Mouse (Mus musculus) thymus, postnatal 36 days (tissue): Measurements from ENCODE around the gene Shc4.

Experiments
- DNase-seq, 2 experiments: peaks; one replicate each; pipeline ENCODE4 v3.0.0; 2022; ENCODE audit warnings: mixed read lengths in 2 of 2

The Shc4 gene

DNA sequence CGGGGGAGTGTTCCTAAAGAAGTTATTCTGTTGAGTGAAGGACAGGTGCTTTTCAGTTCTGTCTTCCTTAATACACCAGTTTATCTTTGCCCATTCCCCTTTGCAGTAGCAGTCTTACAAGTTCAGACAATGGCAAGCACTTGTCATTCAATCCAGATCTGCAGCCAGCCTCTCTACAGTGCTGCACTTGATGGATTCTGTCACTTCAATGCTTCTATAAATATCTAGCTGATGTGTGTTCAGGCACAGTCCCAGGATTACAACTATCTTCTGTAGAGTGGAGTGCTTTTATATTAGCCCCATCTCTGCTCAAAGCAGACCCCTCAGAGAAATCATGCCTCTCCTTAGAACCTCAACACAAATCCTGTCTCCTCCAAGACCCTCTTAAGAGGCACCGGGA is 93.9 kb downstream of the Shc4 start:
- DNase-seq = no peak

DNA sequence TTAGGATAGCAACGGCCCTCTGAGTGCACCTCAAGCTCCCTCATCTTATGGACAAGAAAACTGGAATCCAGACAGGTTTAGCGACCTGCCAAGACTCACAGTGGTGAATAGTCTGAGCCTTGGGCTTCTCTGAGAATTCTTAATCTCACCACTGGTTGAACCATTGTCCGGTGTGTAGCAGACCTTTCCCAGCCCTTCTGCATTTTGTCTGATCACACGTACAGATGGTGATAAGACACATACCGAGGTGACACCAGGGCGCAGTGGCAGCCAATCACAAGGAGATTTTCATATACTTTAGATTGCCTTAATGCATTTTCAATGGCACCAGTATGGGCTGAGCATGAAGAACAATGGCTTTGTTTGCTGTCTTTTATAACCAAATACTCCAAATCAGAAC is 95.5 kb downstream of the Shc4 start:
- DNase-seq = no peak

DNA sequence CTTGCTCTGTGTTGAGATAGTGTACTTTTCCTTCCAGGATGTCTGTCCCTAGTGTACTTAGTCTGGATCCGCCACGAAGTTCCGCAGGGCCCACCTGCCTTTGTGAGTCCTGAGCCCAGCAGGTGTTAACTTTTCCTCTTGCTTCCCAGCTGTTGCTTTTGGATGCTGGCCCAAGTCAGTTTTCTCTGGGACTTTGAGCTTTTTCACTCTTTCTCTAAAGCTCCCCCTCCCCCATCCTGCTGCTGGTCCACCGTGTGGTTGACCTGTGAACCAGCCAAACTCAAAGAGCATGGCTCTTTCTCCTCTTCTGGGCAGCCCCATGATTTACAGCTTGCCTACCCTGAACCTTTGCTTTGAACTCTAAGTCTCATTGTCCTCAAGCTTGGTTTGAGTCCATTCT is 97.4 kb downstream of the Shc4 start:
- no peak for DNase-seq

DNA sequence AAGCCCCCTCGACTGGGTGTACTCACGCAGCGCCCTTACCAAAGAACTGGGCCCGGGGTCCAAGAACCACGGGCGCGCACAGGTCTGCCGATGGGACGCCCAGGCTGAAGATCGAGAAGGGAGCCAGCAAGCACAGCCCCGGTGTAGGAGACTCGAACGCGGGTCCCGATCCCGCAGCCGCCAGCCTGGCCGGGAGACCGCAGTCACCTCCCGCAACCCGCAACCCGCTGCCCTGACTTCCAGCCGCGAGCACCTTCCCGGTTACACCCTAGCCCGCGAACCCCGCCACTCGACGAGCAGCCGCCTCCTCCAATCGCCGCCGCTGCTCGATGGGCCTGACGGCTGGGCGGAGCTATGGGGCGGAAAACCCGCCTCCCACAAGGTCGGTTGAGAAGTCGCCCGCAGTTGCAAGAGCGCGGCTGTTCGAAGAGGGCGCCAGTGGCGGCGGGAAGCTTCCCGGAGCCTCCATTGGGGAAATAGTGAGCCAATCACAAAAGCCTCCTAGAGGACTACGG is 99.1 kb downstream of the Shc4 start, which contains the start of gene Cep152:
Gene Cep152 (minus strand): TSS at position 277 of the 515 bp plus-strand sequence.
- peak; percentile 96 to 98 for DNase-seq

DNA sequence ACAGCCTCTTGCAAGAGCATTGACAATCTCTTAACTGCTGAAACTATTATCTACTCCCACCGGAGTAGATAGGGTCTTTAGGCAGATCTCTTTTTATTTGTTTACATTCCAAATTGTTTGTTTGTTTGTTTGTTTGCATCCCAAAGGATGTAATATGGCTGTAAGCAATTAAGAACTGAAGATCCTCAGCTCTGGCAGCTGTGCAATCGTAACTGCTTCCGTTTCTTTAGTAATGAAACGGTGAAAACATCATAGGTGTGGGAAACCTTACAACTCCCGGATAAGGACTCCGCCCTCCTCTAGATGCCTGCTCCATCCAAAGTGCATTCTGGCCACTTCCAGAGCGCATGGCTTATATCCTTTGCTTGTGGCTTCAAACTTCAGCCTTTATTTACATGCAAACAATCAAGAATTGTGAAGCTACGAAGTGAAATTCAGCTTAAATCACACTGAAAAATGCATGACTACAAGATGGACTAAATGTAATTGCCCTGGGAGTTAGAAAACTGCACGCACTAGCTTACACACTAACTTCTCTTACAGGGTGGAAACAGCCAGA is 99.7 kb downstream of the Shc4 start:
- no peak for DNase-seq

DNA sequence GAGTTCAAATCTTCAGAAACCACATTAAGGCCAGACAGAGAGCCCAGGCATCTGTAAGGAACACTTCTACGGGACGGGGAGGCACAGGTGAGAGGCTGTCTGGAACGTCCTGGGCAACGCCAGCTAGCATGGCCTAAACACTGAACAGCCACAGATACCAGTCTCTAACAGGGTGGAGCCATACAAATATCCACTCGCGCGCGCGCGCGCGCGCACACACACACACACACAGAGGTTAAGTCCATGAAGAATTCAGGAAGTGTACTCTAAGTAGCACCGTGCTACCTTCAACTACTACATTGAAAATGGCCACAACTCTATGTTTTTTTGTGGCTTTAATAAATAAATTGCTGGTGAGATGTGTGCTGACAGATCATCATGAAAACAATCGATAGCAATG is 100.7 kb downstream of the Shc4 start:
- DNase-seq = no peak

DNA sequence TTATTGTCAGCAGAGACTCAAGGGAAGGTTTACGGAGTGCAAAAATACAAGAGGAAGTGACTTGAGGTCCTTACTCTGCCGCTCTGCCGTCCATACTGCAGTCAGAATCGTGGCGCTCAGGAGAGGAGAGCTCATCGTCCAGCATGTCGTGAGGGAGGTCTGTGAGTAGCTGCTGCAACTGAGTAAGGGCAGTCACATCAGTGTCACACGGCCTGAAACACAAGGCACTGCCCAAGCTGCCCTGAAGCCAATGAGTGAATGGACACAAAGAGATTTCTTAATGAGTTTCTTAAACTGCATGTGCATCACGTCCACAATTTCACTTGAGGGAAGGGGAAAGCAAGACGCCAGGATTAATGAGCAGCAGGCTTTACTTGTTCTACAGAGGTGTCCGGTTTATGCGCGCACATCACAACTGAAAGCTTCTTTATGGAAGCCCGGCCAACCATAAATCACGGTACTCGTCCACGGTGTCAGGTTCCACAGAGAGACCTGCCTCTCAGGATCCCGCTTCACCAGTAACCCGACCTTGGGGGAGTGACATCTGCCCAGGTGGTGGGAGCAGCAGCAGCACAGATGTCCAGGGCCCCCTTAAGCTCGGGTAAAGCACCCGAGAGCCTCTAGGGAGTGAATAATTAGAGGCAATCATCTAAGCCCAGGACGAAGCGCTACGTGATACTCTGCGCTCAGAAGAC is 103.6 kb downstream of the Shc4 start:
- DNase-seq = no peak

DNA sequence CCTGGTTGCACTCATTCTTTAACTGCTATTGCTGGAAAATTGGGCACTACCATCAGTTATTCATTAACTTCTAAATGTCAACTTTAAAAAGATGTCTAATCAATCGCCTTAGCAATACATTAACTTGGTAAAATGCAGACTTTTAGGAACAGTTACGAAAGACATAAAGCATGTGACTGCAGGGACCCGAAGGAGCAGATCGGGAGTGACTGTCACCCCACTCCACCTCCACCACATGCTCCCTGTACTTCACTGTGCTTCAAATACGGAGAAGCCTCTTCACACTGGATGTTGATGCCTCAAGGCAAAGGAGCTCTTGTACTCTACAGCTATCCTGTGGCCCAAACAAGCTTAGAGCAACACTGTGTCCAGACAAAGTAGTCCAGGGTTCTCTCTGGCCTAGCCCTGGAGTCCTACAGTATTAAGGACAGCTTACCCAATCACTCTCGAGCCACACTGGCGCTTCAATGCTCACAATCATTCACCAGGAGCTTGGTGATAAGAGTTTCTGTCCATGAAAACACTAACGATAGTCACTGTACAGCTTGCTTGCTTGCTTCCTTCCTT is 108.0 kb downstream of the Shc4 start:
- DNase-seq = no peak

DNA sequence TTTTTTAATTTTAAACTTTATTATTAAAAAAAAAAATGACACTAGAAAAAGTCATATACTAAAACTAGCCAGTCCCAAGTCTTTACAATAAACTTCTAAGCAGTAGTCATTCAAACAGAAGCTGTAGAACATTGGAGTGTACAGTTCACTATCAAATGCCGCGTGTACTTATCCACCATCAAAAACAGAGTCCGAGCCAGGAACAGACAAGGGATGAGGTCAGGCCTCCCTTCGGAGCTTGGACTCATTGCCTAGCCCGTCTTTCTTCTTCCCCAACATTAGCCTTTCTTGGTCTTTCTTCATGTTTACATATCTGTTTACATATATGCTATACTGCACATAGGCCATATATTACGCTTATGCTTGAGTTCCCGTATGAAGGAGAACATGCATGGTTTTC is 108.5 kb downstream of the Shc4 start:
- DNase-seq = no peak

DNA sequence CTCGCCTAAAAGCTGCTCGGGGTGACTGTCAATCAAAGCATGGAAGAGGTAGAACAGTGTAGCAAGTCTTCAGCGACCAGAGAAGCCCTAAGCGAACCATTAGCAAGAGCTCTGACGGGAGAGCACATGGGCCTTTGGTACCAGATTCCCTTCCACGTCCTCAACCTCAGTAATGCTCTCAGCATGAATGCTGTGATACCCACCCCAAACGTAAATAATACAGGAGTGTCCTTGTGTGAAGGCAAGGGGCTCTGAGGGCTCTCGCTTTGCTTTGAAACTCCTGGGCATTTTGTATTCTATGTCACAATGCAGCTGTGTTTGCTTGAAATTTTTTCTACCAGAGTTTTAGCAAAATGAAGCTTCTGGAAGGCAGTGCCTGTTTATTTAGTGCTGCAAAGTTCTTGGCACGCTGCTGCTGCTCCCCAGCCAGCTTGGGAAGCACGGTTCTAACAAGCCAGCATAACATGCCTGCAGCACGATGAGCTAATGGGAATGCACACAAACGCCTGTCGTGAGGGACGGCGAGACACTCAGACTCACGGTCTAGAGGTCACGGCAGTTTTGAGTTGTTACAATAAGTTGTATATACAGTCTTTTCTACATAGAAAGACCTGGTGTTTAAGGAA is 117.6 kb downstream of the Shc4 start:
- DNase-seq = no peak

DNA sequence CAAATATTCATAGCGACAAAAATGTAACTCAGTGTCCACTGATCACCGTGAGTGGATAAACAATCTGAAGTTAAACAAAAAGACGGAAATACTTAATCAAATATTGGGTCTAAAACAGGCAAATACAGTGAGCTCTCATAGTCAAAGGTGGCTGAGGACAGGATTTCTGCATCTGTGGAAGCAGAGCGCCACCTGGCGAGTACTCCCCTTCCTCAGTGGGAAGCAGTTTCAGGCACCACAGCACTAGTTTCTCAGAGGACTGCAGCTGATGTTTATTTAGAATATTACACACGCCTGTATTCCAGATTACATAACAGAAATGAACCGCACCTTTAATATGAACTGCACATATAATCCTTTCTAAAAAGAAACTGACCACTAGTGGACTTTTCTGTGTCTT is 119.3 kb downstream of the Shc4 start:
- DNase-seq = peak in 1 of 2 experiments; percentile 6

DNA sequence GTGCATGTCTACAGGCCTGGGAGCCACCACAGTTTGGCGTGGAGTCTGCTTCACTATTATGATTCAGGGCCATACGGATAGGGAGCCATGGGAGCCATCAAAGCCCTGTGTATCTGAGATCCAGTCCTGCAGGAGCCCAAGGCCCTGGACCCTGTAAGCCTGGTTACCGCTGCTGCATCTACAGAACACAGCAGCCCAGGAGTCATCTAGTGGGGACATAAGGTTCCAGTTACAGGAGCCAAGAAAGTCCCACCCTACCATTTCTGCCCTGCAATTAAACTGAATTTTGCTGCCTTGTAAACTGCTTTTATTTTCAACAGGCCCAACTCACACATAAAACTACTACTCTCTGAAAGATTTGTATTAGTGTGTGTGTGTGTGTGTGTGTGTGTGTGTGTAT is 121.0 kb downstream of the Shc4 start:
- no peak for DNase-seq

DNA sequence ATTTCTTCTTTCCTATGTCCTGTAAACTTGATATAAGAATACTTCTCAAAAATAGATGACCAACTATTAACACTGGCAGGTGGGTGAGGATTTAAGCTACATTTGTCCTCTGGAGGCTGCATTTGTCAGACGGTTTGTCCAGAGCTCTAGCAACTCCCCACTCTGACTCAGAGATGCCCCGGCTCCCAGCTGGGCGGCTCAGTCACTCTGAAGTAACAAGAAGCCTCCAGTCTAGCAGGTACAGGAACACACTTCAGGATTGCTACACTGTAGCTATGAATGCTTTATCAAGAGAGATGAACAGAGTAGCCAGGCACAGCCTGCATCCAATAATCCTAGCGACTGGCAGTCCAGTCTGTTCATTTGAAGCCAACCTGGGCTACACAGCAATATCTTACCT is 125.0 kb downstream of the Shc4 start:
- no peak for DNase-seq

DNA sequence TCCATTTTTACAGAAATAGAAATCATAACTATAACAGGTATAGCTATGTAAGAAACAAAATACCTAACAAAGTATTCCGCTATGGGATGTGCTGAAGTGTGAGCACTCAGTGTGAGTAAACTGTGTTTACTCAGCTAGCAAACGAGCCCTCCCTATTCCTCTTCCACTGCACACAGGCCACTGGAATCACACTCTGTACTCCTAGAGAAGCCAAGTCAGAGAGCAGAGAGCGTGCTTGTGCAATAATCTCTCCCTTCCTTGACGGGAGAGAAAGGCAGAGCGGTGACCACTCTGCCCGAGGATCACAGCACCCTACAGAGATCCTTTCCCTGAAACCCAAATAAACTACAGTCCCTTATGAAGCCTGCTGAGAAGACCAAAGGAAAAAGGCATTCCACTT is 125.7 kb downstream of the Shc4 start:
- DNase-seq = no peak

DNA sequence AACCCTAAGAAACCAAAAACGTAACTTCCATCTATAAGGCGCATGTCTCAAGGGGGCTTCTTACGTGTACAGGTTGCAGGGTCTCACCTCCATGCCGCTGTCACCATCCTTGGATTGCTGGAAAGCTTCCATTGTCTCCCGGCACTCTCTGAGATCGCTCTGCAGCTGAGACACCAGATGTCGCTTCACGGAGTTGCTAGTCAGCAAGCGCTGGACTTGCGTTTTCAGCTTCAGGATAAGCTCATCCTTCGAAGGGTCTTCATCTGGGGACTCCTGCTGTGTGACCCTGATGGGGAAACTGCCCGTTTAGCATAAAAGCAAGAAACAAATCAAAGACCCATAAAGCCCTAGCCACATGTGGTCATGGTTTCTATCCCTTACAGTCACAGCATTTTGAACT is 129.2 kb downstream of the Shc4 start:
- no peak for DNase-seq

DNA sequence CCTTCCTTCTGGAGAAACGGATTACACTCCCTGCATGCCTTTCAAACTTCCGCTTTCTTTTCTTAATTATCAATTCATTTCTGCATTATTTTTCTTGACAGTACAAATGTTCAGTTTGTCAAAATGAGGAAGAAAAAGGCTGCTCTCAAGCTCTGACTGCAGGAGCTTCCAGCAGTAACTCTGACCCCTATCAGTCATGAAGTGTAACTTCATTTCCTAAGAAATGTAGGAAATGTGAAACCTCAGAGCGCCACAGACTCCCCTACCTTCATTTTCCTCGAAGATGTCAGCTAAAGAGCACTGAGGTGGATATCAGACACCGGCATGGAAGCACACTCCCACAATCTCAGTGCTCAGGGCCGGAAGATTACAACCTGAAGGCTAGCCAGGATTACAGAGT is 129.9 kb downstream of the Shc4 start:
- no peak for DNase-seq

DNA sequence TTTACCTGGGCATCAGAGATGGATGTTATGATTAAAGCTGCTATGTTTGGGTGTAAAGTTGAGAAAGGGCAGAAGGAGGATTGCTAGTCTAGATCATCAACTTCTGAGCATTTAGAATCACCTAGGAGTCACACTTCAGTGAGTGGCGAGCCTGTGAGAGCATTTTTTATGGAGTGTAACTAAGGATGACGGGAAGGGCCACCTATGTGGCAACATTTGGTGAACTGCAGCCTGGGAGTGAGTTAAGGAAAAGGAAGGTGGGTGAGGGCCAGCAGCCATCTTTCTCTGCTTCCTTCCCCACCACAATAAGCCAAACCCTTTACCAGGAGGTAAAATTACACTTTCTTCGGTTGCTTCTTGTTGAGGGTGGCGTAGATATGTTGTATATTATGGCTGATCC is 132.1 kb downstream of the Shc4 start:
- DNase-seq = no peak

DNA sequence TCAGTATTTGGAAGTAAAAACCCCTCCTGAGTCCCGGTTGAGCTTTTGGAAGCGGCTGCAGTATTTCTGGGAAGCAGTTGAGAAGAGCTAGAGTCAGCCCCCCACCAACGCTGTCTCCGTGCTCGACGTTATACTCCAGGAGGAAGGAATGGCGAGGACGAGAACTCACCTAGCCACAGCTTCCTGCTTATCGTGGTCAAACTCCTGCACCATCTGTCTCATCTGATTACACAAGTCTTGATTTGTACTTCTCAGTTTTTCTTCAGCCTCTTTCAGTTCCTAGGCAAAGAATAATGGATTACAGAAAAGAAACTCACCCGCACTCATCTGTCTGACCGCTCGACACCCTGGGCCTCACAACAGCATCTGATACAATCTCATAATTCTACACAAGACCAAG is 134.7 kb downstream of the Shc4 start:
- DNase-seq = no peak

DNA sequence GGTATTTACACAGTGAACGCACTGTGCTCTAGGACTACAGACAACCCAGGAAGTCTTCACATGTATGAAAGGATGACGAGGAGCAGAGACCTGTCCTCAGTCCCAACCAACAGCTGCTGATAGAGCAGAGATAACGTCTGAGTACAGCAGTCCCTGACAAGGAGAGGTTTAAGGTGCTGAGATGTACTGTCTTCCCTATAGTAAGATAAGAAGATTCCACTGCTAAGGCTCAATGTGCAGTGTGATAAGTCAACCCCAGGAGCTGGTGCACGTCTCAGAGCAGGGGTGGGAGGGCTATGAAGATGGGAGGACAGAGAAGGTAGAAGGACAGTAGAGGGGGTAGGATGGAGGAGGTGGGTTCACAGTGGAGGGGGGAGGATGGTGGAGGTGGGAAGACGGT is 142.9 kb downstream of the Shc4 start:
- DNase-seq = no peak

DNA sequence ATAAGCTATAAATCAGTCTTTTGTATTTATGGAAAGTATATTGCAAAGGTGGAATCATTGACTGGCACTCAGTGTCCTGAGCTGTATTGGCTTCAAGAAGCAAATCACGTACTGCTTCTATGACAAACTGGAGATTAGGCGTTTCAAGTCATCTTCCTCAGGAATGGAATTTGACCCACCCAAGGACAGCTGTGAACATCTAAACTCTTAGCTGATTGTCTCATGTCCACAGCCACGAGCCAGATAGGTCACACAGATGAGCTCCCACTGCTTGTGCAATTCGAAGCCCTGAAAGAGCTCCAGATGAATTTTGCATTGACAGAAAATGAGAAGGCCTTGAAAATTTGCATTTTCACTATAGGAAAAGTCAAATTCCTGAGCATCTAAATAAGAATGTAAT is 146.3 kb downstream of the Shc4 start:
- DNase-seq = no peak
